14 mouse cellular contexts compared by ENCODE assay signal in genomic region chr7:128960575-128960974, GRCm38 (mm10).
"Had no signal": no experiment of that assay in that cellular context is flagged by ENCODE, and none has a peak within 500 bp of the region (broad histone marks: within the 10 kb centered on the region; RNA-seq: fewer than 3 reads in every experiment).

No protein-coding gene starts in this region.

- DNase-seq: kidney, postnatal 10 days; kidney, postnatal 4 days; liver; liver, embryonic 13.5 days; liver, postnatal 0 days; right cerebral cortex, adult 18-20 months; right cerebral cortex, postnatal 25 days; thymus, adult 18-20 months; thymus, postnatal 14 days had no signal

- H3K4me1 ChIP-seq: limb, embryonic 12.5 days; liver, embryonic 13.5 days; midbrain, embryonic 13.5 days; neural tube, embryonic 15.5 days had no signal

- H3K36me3 ChIP-seq: limb, embryonic 12.5 days; liver, embryonic 13.5 days; midbrain, embryonic 13.5 days; neural tube, embryonic 15.5 days had no signal

- H3K9ac ChIP-seq: limb, embryonic 12.5 days; liver, embryonic 13.5 days; liver, postnatal 0 days; midbrain, embryonic 13.5 days; neural tube, embryonic 15.5 days had no signal

- ATAC-seq: liver, postnatal 0 days; midbrain, embryonic 13.5 days had no signal

- H3K9me3 ChIP-seq: limb, embryonic 12.5 days; liver, embryonic 13.5 days; midbrain, embryonic 13.5 days; neural tube, embryonic 15.5 days had no signal

- H3K27me3 ChIP-seq: limb, embryonic 12.5 days; liver, embryonic 13.5 days; midbrain, embryonic 13.5 days; neural tube, embryonic 15.5 days had no signal

- H3K4me3 ChIP-seq: left cerebral cortex, adult 2 months; limb, embryonic 12.5 days; liver, embryonic 13.5 days; midbrain, embryonic 13.5 days; myocyte; neural tube, embryonic 15.5 days had no signal

- H3K4me2 ChIP-seq: limb, embryonic 12.5 days; liver, embryonic 13.5 days; midbrain, embryonic 13.5 days; neural tube, embryonic 15.5 days had no signal

- H3K27ac ChIP-seq: left cerebral cortex, adult 2 months; limb, embryonic 12.5 days; liver, embryonic 13.5 days; midbrain, embryonic 13.5 days; neural tube, embryonic 15.5 days had no signal
